Mouse (Mus musculus) thymus, adult 2 months (tissue): Measurements from ENCODE around the gene Scamp4. TPM values are rescaled to one million over a fixed set of nuclear protein-coding genes. Genes with fewer than 3 reads are reported as not detected.

ENCODE experiments used
- DNase-seq: peaks from one replicate; pipeline ENCODE4 v3.0.0; 2021
- H3K27ac ChIP-seq: fragments of 200-500 bp; 2 replicates; pipeline ENCODE4 v1.5.1; 2012; ENCODE audit warnings: low read length, control low read depth; ENCODE audit not compliant: control insufficient read depth, insufficient read depth
- H3K27me3 ChIP-seq: fragments of 200-500 bp; 2 replicates; pipeline ENCODE4 v1.6.1; 2012; ENCODE audit warnings: mild to moderate bottlenecking, low read length, moderate library complexity, mixed read lengths; ENCODE audit not compliant: control insufficient read depth, insufficient read depth
- H3K36me3 ChIP-seq: fragments of 200-500 bp; 2 replicates; pipeline ENCODE4 v1.6.1; 2012; ENCODE audit warnings: mild to moderate bottlenecking, low read length, moderate library complexity; ENCODE audit not compliant: control insufficient read depth, insufficient read depth
- H3K4me1 ChIP-seq: fragments of 200-500 bp; replicated peaks from 2 replicates; pipeline ENCODE4 v1.6.1; 2012; ENCODE audit warnings: low read length; ENCODE audit not compliant: control insufficient read depth, insufficient read depth
- H3K4me3 ChIP-seq: fragments of 200-500 bp; 2 replicates; pipeline ENCODE4 v1.5.1; 2012; ENCODE audit warnings: mild to moderate bottlenecking, low read length, control low read depth, moderate library complexity; ENCODE audit not compliant: control insufficient read depth, insufficient read depth
- CTCF ChIP-seq: fragments of 200-500 bp; IDR thresholded peaks from 2 replicates; pipeline ENCODE4 v1.5.1; 2012; ENCODE audit warnings: mild to moderate bottlenecking, control low read depth, low read length, moderate library complexity, borderline replicate concordance; ENCODE audit not compliant: control insufficient read depth, poor library complexity, insufficient read depth; ENCODE audit errors: extremely low read depth
- POLR2A ChIP-seq: fragments of 200-500 bp; IDR thresholded peaks from 2 replicates; pipeline ENCODE4 v1.6.1; 2012; ENCODE audit warnings: mild to moderate bottlenecking, low read length, control low read depth, moderate library complexity; ENCODE audit not compliant: control insufficient read depth, poor library complexity, insufficient read depth; ENCODE audit errors: extremely low read depth
- WGBS: fragments of 180-500 bp; shearing (Covaris S2); methylation state at CpG from one replicate; pipeline ENCODE4 v1.1.7; 2018; 5-methylcytosine and 5-hydroxymethylcytosine counted together
- polyA plus RNA-seq: library from polyadenylated mRNA; depleted of rRNA; stranded (reverse); fragments of >200 nt; gene quantifications from 2 replicates; pipeline ENCODE4 v1.2.3, GENCODE M21; 2012

Gene Scamp4
- polyA plus RNA-seq, 1 experiment = 156 TPM

DNA sequence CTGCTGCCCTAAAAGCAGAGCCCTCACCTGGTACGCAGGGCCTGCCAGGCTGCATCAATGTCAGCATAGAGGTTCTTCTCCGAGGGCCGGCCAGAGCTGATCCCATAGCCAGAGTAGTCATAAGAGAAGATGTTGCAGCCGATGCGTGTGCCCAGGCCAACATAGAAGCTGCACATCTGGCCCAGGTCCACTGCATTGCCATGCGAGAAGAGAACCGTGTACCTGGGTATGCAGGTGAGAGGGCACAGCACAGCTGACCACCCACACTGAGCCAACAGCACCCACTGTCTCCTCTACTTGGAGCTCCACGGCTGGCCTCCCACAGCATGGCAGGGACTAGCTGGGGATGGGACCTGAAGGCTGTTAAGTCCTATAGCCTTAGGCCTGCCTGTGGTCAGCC, 17.1 kb upstream of the Scamp4 start:
- no peak overlapping the region for H3K4me3 ChIP-seq

DNA sequence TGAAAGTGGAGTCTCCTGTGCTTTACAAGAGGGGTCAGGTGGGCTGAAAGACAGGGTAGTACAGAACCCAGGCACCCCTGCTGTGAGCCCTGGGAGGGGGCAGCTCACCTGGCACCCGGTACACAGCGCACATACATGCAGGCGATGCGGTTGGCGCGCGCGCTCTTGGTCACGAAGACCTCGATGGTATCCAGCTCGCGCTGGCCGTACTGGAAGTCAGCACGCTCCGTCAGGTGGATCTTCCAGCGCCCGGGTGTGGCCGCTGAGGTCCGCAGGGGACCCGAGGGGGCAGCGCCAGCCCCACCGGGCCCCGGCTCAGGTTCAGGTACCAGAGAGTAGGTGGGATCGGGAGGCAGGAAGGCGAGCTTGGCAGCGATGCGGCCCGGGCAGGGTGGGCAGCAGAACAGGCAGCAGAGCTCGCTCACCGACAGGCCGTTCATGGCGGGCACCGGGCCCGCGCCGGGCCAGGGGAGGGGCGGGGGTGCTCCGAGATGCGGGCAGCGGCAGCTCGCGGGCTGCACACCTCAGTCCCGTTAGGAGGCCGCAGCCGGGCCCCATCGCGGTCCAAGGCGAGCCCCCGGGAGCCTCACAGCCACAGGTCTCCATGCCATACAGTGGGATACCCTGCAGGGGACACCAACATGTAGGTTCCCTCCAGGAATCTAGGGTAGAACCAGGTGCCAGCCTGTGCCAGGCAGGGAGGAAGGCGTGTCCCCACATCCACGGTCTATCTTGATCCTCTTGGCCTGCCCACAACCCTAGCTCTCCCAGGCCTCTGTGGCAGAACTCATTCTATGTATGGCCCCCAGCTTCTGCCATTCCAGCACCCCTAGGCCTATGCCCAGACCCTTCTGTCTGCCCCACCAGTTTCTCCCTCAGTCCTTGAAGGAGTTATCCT, 16.0 kb upstream of the Scamp4 start:
- H3K4me1 ChIP-seq = peaks cover 42% of the 10 kb centered on the region
- WGBS = 97% methylated on average over 48 of the region's 51 CpGs
- H3K27me3 ChIP-seq = no peaks in the 10 kb centered on the region
- no peak overlapping the region for H3K4me3 ChIP-seq
- no peak for TF ChIP-seq POLR2A
- TF ChIP-seq CTCF = no peak
- H3K36me3 ChIP-seq = no peaks in the 10 kb centered on the region
- no peak overlapping the region for H3K27ac ChIP-seq
- DNase-seq = peak; percentile 3

More for the DNA sequence above, 17.1 kb upstream of the Scamp4 start:
- Histone ChIP-seq H3K36me3 (no peaks in the 10 kb centered on the region), H3K27ac (no peak overlapping the region), H3K4me1 (peaks cover 41% of the 10 kb centered on the region), H3K27me3 (no peaks in the 10 kb centered on the region)
- 96% methylated on average over 8 of the region's 8 CpGs for WGBS
- TF ChIP-seq CTCF (no peak), POLR2A (no peak)
- no peak for DNase-seq

DNA sequence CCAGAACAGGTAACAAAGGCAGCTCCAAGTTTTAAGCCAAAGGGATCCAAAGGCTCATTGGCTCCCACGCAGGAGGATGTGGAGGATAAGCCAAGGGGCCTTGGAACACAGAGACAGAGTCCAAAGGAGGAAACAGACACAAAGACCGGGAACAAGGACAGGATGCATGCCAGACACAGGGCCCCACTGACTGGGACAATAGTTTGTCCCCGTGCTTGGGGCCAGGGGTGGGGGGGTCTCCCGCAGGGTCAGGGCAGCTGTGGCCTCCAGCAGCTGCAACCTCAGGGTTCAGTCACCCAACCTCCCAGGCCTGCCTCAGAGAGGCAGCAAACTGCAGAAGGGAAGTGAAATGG, 15.4 kb upstream of the Scamp4 start:
- no peak overlapping the region for H3K4me3 ChIP-seq
- H3K4me1 ChIP-seq = peaks cover 42% of the 10 kb centered on the region
- no peaks in the 10 kb centered on the region for H3K36me3 ChIP-seq
- 49% methylated on average over 4 of the region's 4 CpGs for WGBS
- TF ChIP-seq POLR2A (no peak), CTCF (no peak)
- H3K27me3 ChIP-seq = no peaks in the 10 kb centered on the region
- no peak for DNase-seq
- H3K27ac ChIP-seq = no peak overlapping the region

DNA sequence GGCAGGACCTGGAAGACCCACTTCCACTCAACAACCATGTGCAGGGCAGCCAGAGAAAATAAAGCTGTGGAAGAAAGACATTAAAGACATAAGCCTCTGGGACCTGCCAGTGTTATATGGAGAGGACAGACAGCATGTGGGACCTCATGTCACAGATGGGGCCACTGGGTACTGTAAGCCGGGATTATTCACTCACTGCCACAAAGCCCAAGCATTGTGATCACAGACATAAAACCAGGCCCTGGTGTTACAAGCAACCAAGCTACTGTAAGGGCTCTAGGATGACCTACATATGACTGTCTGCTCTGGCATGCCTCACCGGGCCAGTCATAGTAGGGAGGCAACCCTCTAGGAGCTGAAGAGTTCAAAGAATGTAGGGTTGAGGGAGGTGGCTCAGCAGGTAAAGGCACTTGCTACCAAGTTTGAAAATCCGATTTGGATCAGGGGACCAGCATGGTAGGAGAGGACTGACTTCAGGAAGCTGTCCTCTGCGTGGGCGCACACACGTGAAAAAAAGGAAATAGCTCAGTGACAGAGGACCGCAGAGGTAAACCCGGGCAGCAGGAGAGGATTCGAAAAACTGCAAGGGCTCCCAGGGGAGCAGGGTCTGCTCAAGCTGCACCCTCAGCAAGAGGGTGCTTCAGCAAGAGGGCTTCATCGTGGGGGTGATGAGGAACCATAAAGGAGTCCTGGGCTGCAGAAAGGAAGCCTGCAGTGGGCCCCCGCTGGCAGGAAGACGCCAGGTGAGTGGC, 13.4 kb upstream of the Scamp4 start:
- DNase-seq = peak; percentile 46
- Histone ChIP-seq H3K4me3 (peak overlapping the region; percentile 61), H3K36me3 (no peaks in the 10 kb centered on the region), H3K4me1 (peaks cover 41% of the 10 kb centered on the region), H3K27me3 (no peaks in the 10 kb centered on the region), H3K27ac (peak overlapping the region; percentile 49)
- WGBS = 3% methylated on average over 12 of the region's 12 CpGs
- TF ChIP-seq CTCF = no peak
- no peak for TF ChIP-seq POLR2A

DNA sequence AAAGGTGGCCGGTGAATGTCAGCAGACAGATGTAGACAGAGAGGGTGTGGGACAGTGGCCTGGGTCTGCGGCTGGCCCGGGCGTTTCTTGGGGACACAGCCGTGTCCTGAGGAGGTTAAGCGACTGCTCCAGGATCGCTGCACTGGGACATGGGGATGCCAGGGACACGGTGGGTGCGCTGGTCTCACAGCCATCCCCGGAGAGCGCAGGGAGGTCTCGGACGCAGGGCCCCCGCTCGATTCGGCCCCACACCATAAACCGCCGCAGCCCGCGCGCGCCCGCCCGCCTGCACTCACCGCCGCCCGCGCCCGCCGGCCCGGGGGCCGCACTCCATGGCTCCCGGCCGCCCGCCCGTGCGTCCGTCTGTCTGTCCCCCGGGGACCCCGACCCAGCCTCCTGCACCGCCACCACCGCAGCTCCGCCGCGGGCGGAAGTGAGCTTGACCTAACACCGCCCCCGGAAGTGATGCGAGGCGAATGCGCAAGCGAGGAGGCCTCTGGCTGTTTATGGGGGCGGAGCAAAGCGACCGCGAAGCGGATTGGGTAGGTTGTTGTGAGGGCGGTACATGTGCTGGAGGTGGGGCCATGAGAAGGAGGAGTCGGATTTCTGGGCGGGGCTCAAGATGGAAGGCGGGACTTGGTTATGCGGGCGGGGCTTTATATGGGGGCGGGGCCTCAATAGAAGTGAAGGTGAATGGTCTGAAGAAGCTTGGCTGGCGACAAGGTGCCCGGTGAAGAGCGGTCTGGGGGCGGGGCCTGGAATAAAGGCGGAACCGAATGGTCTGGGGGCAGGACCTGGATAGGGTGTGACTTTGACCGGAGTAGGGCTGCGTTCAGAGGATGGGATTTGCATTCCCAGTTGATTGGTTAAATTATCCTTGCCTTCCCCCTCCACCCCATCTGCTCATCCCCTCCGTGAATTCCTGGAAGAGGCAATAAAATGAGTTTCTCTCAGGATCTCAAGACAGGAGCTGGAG, 12.5 kb upstream of the Scamp4 start, which contains the start of gene Abhd17a:
TSS of gene Abhd17a (minus strand) at position 463 of the 976 bp plus-strand sequence.
- 1% methylated on average over 73 of the region's 73 CpGs for WGBS
- Histone ChIP-seq H3K27me3 (no peaks in the 10 kb centered on the region), H3K4me1 (peaks cover 33% of the 10 kb centered on the region), H3K4me3 (peak within 1 kb of the TSS; percentile 61), H3K36me3 (no peaks in the 10 kb centered on the region), H3K27ac (peak within 1 kb of the TSS; percentile 49)
- DNase-seq = peak; percentile 94
- peak; percentile 93 for TF ChIP-seq POLR2A
- no peak for TF ChIP-seq CTCF

DNA sequence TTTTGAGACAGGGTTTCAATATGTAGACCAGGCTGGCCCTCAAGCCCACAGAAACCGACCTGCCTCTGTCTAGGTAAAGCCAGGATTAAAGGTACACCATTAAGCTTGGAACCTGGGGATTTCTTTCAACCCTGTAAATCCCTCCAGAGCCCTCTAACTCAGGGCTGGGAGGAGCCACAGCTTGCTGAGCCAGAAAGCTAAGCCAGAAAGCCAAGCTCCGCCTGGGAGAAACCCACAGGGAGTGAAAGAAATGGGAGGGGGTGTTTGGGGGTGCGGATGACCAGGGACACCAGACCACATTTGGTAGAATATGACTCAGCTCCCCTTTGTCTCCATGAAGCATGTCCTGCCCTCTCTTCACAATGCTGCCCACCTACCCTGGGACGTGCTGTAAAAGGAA, 6.4 kb upstream of the Scamp4 start:
- 86% methylated on average over 4 of the region's 4 CpGs for WGBS
- no peak overlapping the region for H3K27ac ChIP-seq
- no peaks in the 10 kb centered on the region for H3K27me3 ChIP-seq
- TF ChIP-seq POLR2A (no peak), CTCF (no peak)
- H3K4me3 ChIP-seq = no peak overlapping the region
- H3K36me3 ChIP-seq = no peaks in the 10 kb centered on the region
- no peaks in the 10 kb centered on the region for H3K4me1 ChIP-seq
- DNase-seq = no peak
